Mouse (Mus musculus) neural tube, embryonic 13.5 days (tissue): Measurements from ENCODE around the gene B3gnt7. TPM values are rescaled to one million over a fixed set of nuclear protein-coding genes. Genes with fewer than 3 reads are reported as not detected.

Source experiments
- ATAC-seq: fragments of 200-750 bp; cut with Nextera tagmentation; 2 replicates; pipeline ENCODE4 v1.8.0; 2017; ENCODE audit warnings: low read depth, mild to moderate bottlenecking, moderate TSS enrichment, moderate library complexity
- H3K27ac ChIP-seq: fragments of 300-500 bp; sonication (generic); replicated peaks from 2 replicates; pipeline ENCODE4 v1.5.1; 2015; ENCODE audit warnings: moderate library complexity, mild to moderate bottlenecking, inconsistent platforms
- H3K27me3 ChIP-seq: fragments of 300-500 bp; sonication (generic); 2 replicates; pipeline ENCODE4 v1.6.1; 2015; ENCODE audit warnings: mild to moderate bottlenecking, inconsistent platforms
- H3K36me3 ChIP-seq: fragments of 300-500 bp; sonication (generic); 2 replicates; pipeline ENCODE4 v1.6.1; 2015; ENCODE audit warnings: mild to moderate bottlenecking, inconsistent platforms
- H3K4me1 ChIP-seq: fragments of 300-500 bp; sonication (generic); replicated peaks from 2 replicates; pipeline ENCODE4 v1.6.1; 2015; ENCODE audit warnings: inconsistent platforms
- H3K4me2 ChIP-seq: fragments of 300-500 bp; sonication (generic); 2 replicates; pipeline ENCODE4 v1.6.1; 2015; ENCODE audit warnings: inconsistent platforms, mild to moderate bottlenecking, moderate library complexity
- H3K4me3 ChIP-seq: fragments of 300-500 bp; sonication (generic); 2 replicates; pipeline ENCODE4 v1.5.1; 2015; ENCODE audit warnings: mild to moderate bottlenecking, inconsistent platforms
- H3K9ac ChIP-seq: fragments of 300-500 bp; sonication (generic); 2 replicates; pipeline ENCODE4 v1.6.1; 2015; ENCODE audit warnings: moderate library complexity, mild to moderate bottlenecking, inconsistent platforms
- H3K9me3 ChIP-seq: fragments of 300-500 bp; sonication (generic); 2 replicates; pipeline ENCODE4 v1.6.1; 2016; ENCODE audit warnings: inconsistent platforms
- WGBS: fragments of 180-500 bp; shearing (Covaris S2); methylation state at CpG from one replicate; pipeline ENCODE4 v1.1.7; 2015; 5-methylcytosine and 5-hydroxymethylcytosine counted together
- polyA plus RNA-seq: library from polyadenylated mRNA; unstranded; fragments of >200 nt; fragmentation: Nextera tagmentation; extraction: Ambion mirVana; gene quantifications from 2 replicates; pipeline ENCODE4 v1.2.1, GENCODE M21; 2015

Gene B3gnt7
- polyA plus RNA-seq, 1 experiment from 2014 or later = 4.2 TPM

GRCm38 (mm10) chr1:86284101-86284500 is 18.5 kb upstream of the B3gnt7 start:
- no peaks in the 10 kb centered on the region for H3K36me3 ChIP-seq
- no peak overlapping the region for H3K27ac ChIP-seq
- H3K9ac ChIP-seq = no peak overlapping the region
- H3K4me1 ChIP-seq = no peaks in the 10 kb centered on the region
- H3K27me3 ChIP-seq = no peaks in the 10 kb centered on the region
- H3K4me3 ChIP-seq = no peak overlapping the region
- no peaks in the 10 kb centered on the region for H3K9me3 ChIP-seq
- H3K4me2 ChIP-seq = no peak overlapping the region
- WGBS = 94% methylated on average over 5 of the region's 5 CpGs
- ATAC-seq = no peak

GRCm38 (mm10) chr1:86285295-86285694 is 17.3 kb upstream of the B3gnt7 start:
- ATAC-seq = no peak
- Histone ChIP-seq H3K9ac (no peak overlapping the region), H3K9me3 (no peaks in the 10 kb centered on the region), H3K36me3 (no peaks in the 10 kb centered on the region), H3K27ac (no peak overlapping the region), H3K4me1 (no peaks in the 10 kb centered on the region), H3K4me3 (no peak overlapping the region), H3K27me3 (no peaks in the 10 kb centered on the region), H3K4me2 (no peak overlapping the region)
- WGBS = 88% methylated on average over 6 of the region's 6 CpGs

GRCm38 (mm10) chr1:86287473-86287872 is 15.2 kb upstream of the B3gnt7 start:
- 82% methylated on average over 4 of the region's 4 CpGs for WGBS
- Histone ChIP-seq H3K9ac (no peak overlapping the region), H3K4me3 (no peak overlapping the region), H3K27ac (no peak overlapping the region), H3K27me3 (no peaks in the 10 kb centered on the region), H3K36me3 (no peaks in the 10 kb centered on the region), H3K4me2 (no peak overlapping the region), H3K4me1 (no peaks in the 10 kb centered on the region), H3K9me3 (no peaks in the 10 kb centered on the region)
- no peak for ATAC-seq

GRCm38 (mm10) chr1:86290452-86290851 is 12.2 kb upstream of the B3gnt7 start:
- WGBS = 72% methylated on average over 3 of the region's 3 CpGs
- ATAC-seq = no peak
- H3K27me3 ChIP-seq = no peaks in the 10 kb centered on the region
- no peak overlapping the region for H3K4me2 ChIP-seq
- no peaks in the 10 kb centered on the region for H3K9me3 ChIP-seq
- no peak overlapping the region for H3K9ac ChIP-seq
- H3K4me1 ChIP-seq = peaks cover 8% of the 10 kb centered on the region
- H3K36me3 ChIP-seq = no peaks in the 10 kb centered on the region
- no peak overlapping the region for H3K4me3 ChIP-seq
- H3K27ac ChIP-seq = no peak overlapping the region

GRCm38 (mm10) chr1:86293091-86293490 is 9.5 kb upstream of the B3gnt7 start:
- H3K36me3 ChIP-seq = no peaks in the 10 kb centered on the region
- peaks cover 8% of the 10 kb centered on the region for H3K4me1 ChIP-seq
- 89% methylated on average over 3 of the region's 3 CpGs for WGBS
- no peak overlapping the region for H3K4me3 ChIP-seq
- no peak for ATAC-seq
- H3K9me3 ChIP-seq = no peaks in the 10 kb centered on the region
- H3K27ac ChIP-seq = no peak overlapping the region
- H3K4me2 ChIP-seq = no peak overlapping the region
- H3K27me3 ChIP-seq = no peaks in the 10 kb centered on the region
- H3K9ac ChIP-seq = no peak overlapping the region

GRCm38 (mm10) chr1:86293868-86294267 is 8.8 kb upstream of the B3gnt7 start:
- WGBS = 87% methylated on average over 5 of the region's 5 CpGs
- Histone ChIP-seq H3K9me3 (no peaks in the 10 kb centered on the region), H3K27me3 (no peaks in the 10 kb centered on the region), H3K4me3 (no peak overlapping the region), H3K4me1 (peaks cover 8% of the 10 kb centered on the region), H3K9ac (no peak overlapping the region), H3K36me3 (no peaks in the 10 kb centered on the region), H3K4me2 (no peak overlapping the region), H3K27ac (no peak overlapping the region)
- ATAC-seq = no peak

- Histone ChIP-seq H3K9ac (no peak overlapping the region), H3K4me3 (no peak overlapping the region), H3K4me1 (peaks cover 8% of the 10 kb centered on the region), H3K4me2 (no peak overlapping the region), H3K27me3 (no peaks in the 10 kb centered on the region), H3K36me3 (no peaks in the 10 kb centered on the region), H3K9me3 (no peaks in the 10 kb centered on the region), H3K27ac (no peak overlapping the region)
- WGBS = 6% methylated on average over 4 of the region's 4 CpGs
- ATAC-seq = peak; percentile 59; the same call in 1 of the 2 replicates
These were observed 8.2 kb upstream of the B3gnt7 start for GRCm38 (mm10) chr1:86294472-86294871.

- WGBS = 15% methylated on average over 2 of the region's 2 CpGs
- Histone ChIP-seq H3K4me1 (peaks cover 12% of the 10 kb centered on the region), H3K27ac (no peak overlapping the region), H3K27me3 (peaks cover 49% of the 10 kb centered on the region), H3K36me3 (no peaks in the 10 kb centered on the region), H3K4me2 (no peak overlapping the region), H3K9ac (no peak overlapping the region), H3K4me3 (no peak overlapping the region), H3K9me3 (no peaks in the 10 kb centered on the region)
- ATAC-seq = no peak
These were observed 2.5 kb upstream of the B3gnt7 start for GRCm38 (mm10) chr1:86300093-86300492.

GRCm38 (mm10) chr1:86300731-86301130 is 1.9 kb upstream of the B3gnt7 start:
- Histone ChIP-seq H3K27me3 (peaks cover 55% of the 10 kb centered on the region), H3K4me2 (no peak overlapping the region), H3K9ac (no peak overlapping the region), H3K9me3 (no peaks in the 10 kb centered on the region), H3K27ac (no peak overlapping the region), H3K4me3 (no peak overlapping the region), H3K36me3 (no peaks in the 10 kb centered on the region), H3K4me1 (peaks cover 12% of the 10 kb centered on the region)
- WGBS = 45% methylated on average over 7 of the region's 7 CpGs
- no peak for ATAC-seq

- Histone ChIP-seq H3K36me3 (no peaks in the 10 kb centered on the region), H3K4me1 (peaks cover 12% of the 10 kb centered on the region), H3K9ac (no peak overlapping the region), H3K27ac (no peak overlapping the region), H3K4me3 (no peak overlapping the region), H3K4me2 (no peak overlapping the region), H3K9me3 (no peaks in the 10 kb centered on the region), H3K27me3 (peaks cover 61% of the 10 kb centered on the region)
- WGBS = 50% methylated on average over 6 of the region's 6 CpGs
- ATAC-seq = no peak
These were observed 1.2 kb upstream of the B3gnt7 start for GRCm38 (mm10) chr1:86301221-86302091.

- H3K36me3 ChIP-seq = no peaks in the 10 kb centered on the region
- H3K4me2 ChIP-seq = peak overlapping the region; percentile 99
- H3K4me3 ChIP-seq = peak overlapping the region; percentile 68
- peaks cover 61% of the 10 kb centered on the region for H3K27me3 ChIP-seq
- peak overlapping the region; percentile 77 for H3K9ac ChIP-seq
- ATAC-seq = peak; percentile 83
- peaks cover 12% of the 10 kb centered on the region for H3K4me1 ChIP-seq
- H3K27ac ChIP-seq = no peak overlapping the region
- WGBS = under 1% methylated on average over 65 of the region's 65 CpGs
- no peaks in the 10 kb centered on the region for H3K9me3 ChIP-seq
These were observed 636 bp downstream of the B3gnt7 start for GRCm38 (mm10) chr1:86303063-86303872.

GRCm38 (mm10) chr1:86303873-86304250 is 1.2 kb downstream of the B3gnt7 start:
- ATAC-seq = 0 out of 2 replicates have a peak, but pooled peaks have one; percentile 2
- H3K27me3 ChIP-seq = peaks cover 61% of the 10 kb centered on the region
- peaks cover 12% of the 10 kb centered on the region for H3K4me1 ChIP-seq
- peak overlapping the region; percentile 99 for H3K4me2 ChIP-seq
- WGBS = 2% methylated on average over 16 of the region's 16 CpGs
- H3K36me3 ChIP-seq = no peaks in the 10 kb centered on the region
- peak overlapping the region; percentile 68 for H3K4me3 ChIP-seq
- no peak overlapping the region for H3K27ac ChIP-seq
- H3K9ac ChIP-seq = peak overlapping the region; percentile 77
- no peaks in the 10 kb centered on the region for H3K9me3 ChIP-seq
